Mouse (Mus musculus): ENCODE measurements around the gene Scgb2a2. TPM values are rescaled to one million over a fixed set of nuclear protein-coding genes. Genes with fewer than 3 reads are reported as not detected.
"Not testable (repeated sequence)": the region's sequence is repeated elsewhere in the genome, so short reads cannot be mapped to it uniquely, and the experiment has no call there.

The Scgb2a2 gene
- polyA plus RNA-seq (2017; shearing (Covaris generic)): not detected

GRCm38 (mm10) chr19:9847262-9847661 is at the start of gene Scgb2a2:
TSS of gene Scgb2a2 (plus strand) at chr19:9847562.
- no peak for ATAC-seq

DNA sequence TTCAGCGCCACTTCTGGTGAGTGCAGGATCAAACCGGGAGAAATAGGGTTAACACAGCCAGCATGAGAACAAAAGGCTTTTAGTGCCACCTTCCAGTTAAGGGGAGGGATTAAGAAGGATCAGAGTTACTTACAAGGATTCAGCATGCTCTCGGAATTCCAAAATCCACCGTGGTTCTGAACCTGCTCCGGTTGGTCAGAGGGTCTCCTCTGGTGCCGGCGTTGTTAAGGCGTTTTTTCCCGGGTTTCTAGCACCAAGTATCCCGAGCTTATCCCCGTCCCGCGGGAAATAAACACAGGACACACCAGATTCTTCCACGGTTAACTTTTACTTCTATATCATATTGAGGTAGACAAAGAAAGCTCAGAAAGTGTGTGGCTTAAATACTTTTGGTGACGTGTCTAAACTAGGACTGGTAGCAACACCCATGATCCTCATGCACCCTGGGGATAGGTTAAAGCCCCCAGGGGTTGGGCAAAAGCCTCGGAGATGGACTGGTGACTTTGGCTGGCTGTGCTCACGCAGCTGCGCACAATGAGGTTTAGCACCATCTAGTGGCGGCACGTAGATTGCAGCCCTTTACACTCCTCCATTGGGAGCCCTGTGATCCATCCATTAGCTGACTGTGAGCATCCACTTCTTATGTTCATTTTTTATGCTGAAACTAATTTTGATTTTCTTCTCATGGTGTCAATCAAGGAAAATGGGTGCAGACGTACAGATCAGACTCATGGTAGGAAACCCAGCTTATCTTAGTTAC is 10.6 kb upstream of the Scgb2a2 start:
- peak; percentile 32 for ATAC-seq

DNA sequence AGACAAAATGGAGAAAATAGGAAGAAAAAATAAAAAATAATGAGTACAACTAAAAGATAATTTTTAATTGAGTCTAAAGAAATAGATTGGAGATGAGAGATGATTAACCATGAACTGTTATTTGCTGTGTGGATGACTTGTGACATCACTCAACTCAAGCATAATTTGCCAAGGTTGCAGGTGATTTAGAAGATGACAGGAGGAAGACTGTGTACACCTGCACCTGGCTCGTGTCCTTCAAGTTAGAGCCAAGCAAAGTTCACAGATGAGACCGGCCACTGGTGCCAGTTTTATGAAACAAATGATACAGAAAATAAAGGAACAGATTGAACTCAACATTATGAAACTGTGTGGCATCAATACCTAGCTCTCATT is 10.0 kb upstream of the Scgb2a2 start:
- no peak for ATAC-seq

DNA sequence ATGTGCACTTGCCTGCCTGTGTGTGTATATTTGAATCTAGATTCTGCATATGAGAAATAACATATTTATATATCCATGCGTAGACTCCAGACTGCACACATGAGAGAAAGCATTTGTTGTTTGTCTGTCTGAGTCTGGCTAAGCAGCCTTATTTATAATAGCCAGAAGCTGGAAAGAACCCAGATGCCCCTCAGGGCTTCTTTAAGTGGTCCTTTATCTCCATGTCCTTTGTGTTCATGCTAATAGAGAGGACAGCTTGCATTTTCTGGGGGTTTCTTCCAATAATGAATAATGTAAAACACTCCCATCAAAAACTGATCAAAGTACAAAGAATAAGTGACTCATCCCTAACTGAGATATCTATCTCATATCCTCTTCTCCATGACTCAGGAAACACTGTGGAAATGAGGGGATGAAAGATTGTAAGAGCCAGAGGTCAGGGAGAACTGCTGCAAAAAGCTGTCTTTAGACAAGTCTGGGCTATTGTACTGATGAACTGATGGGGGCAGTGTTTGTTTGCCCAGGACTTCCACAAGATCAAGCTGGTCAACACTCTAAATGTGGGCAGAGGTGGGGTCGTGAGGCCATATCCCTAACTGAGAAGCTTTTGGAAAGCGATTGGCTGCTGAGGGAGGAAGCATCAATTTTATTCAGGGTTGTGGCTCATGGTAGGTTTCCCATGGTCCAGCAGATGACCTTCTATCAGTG is 2.2 kb downstream of the Scgb2a2 start:
- ATAC-seq: not testable (repeated sequence)

GRCm38 (mm10) chr19:9860821-9861220 is 13.5 kb downstream of the Scgb2a2 start:
- not testable (repeated sequence) for ATAC-seq

DNA sequence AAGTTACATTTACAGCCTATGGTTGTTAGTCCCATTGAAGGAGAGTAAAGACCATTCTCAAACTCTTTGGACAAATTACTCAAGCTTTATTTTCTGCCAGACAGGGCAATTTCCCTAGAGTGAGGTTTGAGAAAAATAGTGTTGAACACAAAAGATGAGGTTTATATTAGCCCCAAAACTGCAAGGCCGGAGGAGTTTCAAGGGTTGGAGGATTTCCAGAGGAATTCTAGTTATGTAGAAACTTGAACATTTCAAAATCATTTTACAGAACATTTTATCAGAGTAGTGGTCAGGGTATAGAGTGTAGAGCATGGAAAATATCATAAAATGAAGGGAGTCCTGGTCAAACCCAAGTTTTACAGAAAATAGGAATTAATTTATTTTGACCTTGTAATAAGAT is 17.5 kb downstream of the Scgb2a2 start:
- ATAC-seq: no peak

GRCm38 (mm10) chr19:9865466-9865865 is 18.1 kb downstream of the Scgb2a2 start:
- ATAC-seq: no peak

DNA sequence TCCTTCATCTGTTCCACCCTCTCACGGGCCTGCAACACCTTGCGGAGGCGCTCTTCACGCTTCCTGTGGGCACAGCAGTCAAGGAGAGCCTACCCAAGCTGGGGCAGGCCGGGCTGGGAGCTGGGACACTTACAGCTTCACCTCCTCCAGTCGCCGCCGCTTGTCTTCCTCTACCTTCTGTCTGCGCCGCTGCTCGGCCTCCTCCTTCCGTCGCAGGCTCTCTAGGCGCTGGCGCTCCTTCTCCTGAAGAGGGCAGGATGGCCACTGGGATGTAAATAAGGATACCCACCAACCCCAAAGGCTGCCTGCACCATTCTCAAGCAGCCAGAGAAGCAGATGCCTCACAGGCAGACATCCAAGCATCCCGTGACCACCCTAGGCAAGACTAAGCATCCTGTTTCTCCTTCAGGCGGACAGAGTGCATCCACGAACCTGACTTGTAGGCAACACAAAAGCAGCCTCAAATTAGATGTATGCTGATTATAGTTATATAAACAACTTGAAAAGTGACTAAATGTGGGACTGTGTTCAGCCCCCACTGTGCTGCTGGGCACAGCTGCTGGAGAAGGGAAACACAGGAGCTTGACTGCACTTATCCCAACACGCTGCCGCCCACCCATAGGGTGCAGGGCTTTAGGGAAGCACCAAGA is 30.9 kb downstream of the Scgb2a2 start:
- no peak for ATAC-seq

GRCm38 (mm10) chr19:9886348-9886747 is 39.0 kb downstream of the Scgb2a2 start:
- ATAC-seq: no peak

DNA sequence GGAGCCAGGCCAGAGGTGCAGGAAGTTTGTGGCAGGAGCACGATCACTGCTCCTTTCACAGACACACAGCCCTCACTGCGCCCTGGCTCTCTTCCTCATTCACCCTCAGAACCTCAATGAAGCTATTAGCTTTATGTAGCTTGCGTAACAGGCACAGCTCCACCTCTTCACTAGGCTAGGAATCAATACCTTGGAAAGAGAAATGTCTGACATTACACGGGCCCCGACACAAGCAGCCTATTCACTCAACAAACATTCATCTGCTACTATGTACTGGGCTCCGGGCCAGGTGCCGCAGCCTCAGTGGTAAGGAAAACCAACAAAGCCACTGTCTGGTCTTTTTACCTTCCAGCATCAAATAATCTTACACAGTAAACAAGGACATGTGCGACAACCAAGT is 39.4 kb downstream of the Scgb2a2 start:
- ATAC-seq: no peak

DNA sequence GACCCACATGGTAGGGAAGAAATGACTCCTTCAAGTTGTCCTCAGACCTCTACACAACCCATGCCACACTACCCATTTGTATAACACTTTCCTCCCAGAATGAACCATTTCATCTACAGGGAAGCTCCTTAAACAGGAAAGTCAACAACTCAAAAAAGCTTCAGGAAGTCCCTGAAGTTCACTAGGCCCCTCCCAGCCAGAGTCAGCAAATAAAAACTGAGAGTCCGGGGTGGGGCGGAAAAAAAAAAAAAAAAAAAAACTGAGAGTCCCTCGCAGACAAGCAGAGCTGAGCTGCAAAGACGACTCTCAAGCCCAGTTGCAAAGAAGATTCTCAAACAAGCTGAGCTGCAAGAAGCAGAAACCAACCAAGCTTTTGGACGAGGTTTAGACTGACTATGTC is 48.7 kb downstream of the Scgb2a2 start:
- no peak for ATAC-seq

DNA sequence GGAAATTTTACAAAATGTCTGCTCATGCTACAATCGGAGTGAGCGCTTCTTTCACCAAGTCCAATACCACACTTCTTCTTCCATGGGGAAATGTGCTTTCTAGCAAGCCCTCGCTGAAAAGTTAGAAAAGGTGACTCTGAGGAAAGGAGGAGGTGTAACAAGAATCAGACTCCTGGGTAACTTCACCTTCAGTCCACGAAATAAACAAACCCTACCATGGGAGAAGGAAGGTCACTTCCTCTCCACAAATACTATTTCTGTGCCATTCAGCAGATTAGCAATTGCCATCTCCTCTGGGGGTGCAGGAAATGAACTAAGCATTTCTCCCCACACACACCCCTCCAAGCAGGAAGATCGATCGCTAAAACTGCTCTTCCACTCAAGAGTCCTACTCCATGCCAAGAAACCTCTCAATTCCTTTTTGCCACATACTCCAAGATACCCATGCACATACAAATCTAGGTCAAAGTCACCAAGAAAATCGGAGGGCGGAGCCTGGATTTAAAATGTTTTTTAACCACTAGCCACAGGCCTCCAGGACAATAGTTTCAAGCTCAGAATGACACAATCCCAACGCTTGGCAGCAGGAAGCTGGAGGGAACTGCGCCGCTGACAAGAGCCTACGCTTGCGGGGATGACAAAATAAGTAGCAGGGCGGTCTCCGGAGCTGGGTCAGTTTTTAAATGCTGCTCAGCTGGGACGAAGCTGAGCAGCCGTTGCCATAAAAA is 51.1 kb downstream of the Scgb2a2 start:
- ATAC-seq: no peak

- ATAC-seq: peak; percentile 99
These were observed 51.9 kb downstream of the Scgb2a2 start, which contains the start of gene Incenp for GRCm38 (mm10) chr19:9899072-9899779. TSS of gene Incenp (minus strand) at chr19:9899551.

- ATAC-seq: peak; percentile 21
These were observed 52.4 kb downstream of the Scgb2a2 start for GRCm38 (mm10) chr19:9899780-9900146.

DNA sequence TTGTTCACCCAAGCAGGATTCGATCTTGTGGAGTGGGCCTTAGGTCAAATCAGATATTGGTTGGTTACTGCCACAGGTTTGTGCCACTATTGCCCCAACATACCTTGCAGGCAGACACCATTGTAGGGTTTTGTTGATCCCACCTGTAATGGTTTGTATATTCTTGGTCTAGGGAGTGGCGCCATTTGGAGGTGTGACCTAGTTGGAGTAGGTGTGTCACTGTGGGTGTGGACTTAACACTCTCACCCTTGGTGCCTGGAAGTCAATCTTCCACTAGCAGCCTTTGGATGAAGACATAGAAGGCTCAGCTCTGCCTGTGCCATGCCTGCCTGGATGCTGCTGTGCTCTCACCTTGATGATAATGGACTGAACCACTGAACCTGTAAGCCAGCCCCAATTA is 53.3 kb downstream of the Scgb2a2 start:
- not testable (repeated sequence) for ATAC-seq

Other genes with a start within 250 kb of the Scgb2a2 start
- gene Incenp, start 52.0 kb downstream of the Scgb2a2 start, polyA plus RNA-seq (2017; shearing (Covaris generic)): 10 to 100 TPM; 30.3 to 31.9 TPM
- 1,000 to 10,000 TPM; 1,834 to 2,304 TPM for gene Fth1, start 133.0 kb downstream of the Scgb2a2 start, polyA plus RNA-seq (2017; shearing (Covaris generic))
- gene Best1, start 154.1 kb downstream of the Scgb2a2 start, polyA plus RNA-seq (2017; shearing (Covaris generic)): not detected
- 1 to 10 TPM in 1 of 2 experiments, not detected in 1; 1.2 TPM for gene Rab3il1, start 154.1 kb downstream of the Scgb2a2 start, polyA plus RNA-seq (2017; shearing (Covaris generic))
- not detected for gene Fads3, start 194.0 kb downstream of the Scgb2a2 start, polyA plus RNA-seq (2017; shearing (Covaris generic))